Mouse (Mus musculus) cerebellum, adult 9-11 months (tissue): ENCODE data around the gene Fam117a.
A peak's percentile ranks its signal among the peaks of the same experiment; 100 is the strongest.

Experiments
- DNase-seq: peaks from one replicate; pipeline ENCODE4 v3.0.0; 2022

Fam117a gene

DNA sequence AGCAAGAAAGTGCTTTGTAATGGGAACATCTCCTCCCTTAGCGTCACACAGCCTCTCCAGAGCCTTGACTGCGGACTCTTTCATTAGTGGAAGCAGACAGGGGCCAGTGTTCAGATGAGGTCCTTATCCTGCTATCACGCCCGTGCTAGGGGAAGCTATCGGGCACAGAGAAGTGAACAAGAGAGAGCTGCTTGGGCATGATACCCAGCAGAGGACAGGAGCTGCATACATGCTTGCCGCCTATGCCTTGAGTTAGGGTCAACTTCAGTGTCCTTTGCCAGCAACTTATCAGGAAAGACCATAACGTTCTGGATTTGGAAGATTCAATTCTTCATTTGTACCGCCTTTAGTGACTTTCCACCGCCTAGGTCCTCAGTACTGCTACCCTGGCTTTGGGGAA lies 3.0 kb upstream of the Fam117a start:
- no peak for DNase-seq

DNA sequence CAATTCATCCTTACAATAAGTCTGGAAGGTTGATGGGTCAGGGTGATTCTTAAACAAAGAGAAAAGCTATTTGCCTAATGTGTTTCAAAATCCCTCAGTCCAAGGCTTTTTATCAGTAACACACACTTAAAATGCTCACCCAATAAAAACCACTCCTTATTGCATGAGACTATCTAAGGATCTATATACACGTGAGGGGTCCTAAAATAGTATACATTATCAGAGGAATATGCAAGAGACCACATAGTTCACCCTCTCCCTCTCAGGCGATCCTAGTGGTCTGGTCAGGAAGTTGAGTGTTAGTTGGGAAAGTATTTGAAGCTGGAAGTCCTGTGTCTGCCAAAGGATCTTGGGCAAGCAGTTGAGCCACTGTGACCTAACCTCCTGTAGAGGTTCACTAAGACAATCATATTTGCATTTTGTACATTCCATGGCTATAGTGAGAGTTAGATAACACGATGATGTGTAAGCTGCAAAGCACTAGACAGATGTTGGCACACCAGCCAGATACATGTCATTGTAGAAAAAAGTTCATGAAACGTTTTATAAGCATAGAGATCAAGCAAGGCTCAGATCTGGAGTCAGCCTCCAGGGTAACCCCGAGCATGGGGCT lies 2.3 kb upstream of the Fam117a start:
- DNase-seq: no peak

DNA sequence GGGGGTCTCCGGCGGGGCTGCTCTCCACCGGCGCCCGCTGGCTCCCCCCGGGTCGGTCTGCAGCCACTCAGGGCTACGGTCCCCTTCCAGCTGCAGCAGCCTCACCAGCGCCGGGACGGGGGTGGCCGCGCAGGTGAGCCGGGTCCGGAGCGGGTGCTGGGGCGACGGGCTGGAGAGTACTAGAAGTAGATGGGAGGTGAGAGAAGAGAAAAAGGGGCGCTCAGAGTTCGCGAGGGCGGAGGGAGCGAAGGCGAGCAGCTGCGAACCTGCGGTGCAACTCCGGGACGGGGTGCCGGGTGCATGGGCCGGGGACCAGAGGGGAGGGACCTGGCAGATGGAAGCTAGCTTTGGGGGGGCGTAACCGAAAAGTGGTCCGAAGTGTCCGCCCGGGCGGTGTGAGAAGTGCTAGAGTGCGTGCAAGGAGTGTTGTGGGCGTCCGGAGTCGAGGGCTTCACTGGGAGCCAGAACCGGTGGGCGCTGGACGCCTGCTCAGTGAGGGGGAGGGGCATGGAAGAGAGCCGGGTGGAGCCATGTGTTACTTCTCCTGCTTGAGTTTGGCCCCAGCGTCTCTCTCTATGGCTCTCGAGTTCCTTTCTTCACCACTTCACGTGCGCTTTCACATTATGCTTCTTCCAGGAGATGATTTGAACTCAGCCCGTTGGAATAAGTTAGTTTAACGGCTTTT lies 453 bp downstream of the Fam117a start:
- no peak for DNase-seq

DNA sequence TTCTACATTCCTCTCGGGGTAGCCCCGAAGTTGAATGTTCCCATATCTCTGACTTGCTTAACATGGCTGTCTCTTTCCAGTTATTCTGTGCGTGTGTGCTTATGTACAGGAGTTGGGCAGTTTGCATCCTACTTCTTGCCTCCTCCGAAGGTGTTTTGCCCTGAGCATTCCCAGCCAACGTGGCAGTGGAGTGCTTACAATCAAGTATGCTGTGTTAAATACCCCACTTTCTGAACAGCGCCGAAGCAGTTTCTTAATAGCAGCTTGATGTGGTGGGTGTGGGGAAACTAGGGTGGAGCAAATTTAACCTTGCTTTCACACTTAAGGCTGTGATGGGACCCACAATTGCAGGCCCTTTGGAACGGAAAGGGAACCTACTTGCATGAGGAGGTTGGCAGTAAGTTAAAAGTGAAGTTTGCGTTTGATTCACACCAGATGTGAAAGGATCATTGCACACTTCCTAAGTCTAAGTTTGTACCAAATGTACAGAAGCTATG lies 1.1 kb downstream of the Fam117a start:
- no peak for DNase-seq

DNA sequence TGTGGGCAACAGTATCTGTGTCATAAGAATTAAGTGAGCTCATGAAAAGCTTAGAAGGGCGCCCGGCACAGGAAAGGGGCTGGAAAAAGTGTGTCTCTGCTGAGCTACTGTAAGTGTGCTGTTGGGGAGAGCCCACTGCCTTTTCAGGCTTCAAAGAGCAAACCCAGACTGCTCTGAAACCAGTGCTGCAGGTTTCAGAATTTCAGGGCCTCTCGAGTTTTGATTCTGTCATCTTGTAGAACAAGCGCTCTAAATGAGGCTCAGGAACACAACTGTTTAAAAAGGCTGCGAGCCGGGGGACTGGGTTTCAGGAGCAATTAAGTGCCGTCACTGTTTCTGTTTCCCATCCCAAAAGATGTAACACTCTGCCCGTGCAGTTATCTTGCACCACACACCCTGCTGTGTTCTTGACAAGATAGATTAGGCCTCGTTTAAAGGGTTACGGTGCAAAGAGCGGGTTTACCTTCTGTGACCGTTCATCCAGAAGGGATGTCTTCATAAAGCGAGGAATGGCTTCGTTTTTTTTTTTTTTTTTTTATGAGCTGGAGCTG lies 2.7 kb downstream of the Fam117a start:
- no peak for DNase-seq

DNA sequence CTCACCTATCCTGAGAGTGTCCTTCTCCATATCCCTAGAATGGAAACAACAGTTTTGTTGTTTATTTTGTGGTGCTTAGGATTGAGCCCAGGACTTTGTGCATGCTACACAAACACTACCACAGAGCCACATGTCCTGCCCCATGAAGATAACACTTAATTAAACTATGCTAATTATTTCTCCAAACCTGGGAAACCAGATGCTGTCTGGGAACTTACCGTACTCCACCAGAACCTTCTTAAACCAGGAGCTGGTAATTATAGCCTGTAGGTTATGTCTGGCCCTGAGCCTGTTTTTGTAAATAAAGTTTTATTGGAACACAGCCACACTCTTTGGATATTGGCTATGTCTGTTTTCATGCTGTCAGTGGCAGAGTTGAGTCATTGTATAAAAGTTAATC lies 3.4 kb downstream of the Fam117a start:
- DNase-seq: no peak

DNA sequence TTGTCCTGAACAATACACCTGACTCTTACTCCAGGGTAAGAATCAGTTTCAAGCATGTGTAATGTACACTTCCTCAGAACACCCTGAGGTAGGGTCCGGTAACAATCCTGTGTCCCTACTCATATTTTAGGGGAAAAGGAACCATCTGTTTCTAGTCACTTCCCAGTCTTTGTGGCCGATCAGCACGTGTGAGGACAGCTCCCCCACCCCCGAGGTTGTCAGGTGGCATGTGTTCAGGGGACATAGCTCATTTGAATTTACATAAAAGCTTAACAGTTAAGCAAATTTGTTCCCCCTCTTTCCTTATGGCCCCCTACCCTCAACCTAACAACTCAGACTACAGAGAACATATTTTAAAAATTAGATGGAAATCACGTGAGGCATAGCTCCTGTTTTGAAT lies 3.8 kb downstream of the Fam117a start:
- DNase-seq: no peak

DNA sequence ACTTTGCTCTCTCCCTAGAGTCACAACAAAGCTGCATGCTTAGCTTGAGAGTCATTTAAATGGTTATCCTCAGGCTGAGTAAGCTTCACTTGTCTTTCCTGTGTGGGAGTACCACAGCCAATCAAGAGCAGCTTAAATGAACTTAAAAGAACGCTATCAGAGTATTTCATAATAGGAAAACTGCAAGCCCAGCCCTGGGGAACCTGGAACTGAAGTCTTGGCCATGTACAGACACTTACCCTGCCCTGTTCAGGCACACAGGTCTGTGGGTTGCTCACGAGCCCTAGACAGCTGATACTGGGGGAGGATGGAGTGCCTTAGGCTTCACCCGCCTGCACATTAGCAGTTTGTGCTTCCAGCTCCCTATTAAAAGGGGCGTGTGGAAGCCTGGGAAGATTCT lies 6.4 kb downstream of the Fam117a start:
- DNase-seq: no peak

DNA sequence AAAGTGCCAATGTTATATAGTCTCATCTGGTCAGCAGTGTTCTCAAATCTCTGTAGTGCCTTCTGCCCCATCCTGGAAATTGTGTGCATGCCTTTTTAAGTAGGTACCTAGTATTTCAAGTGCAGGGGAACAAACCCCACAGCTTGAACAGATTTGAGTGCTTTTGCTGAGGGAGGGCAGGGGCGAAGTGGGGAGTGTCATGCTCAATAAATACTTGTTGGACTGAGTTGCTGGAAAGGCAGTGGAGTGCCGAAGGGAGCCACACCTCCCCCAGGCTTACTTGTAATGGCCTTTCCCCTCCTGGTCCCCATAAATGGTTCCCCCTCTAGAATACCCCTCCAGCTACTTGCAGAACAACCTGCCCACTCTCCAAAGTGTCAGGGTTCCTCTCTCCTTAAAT lies 7.4 kb downstream of the Fam117a start:
- DNase-seq: no peak

DNA sequence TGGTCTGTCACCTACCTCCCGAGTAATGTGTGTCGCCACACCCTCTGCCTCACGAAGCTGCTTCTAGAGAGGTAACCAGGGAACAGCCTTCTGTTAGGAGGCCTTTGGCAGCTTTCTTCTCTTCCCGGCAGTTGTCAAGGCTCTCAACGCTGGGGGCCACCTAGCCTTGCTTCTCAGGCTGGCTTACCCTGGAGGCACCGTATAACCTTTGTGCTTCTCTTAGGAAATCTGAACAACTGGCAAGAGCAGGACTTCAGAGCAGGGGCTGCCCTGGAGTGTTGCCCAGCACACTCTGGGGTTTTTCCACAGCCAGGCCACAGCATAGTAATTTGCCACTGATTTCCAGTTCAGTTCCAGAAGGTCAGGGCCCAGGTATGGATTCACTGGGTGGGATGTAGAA lies 13.5 kb downstream of the Fam117a start:
- no peak for DNase-seq

DNA sequence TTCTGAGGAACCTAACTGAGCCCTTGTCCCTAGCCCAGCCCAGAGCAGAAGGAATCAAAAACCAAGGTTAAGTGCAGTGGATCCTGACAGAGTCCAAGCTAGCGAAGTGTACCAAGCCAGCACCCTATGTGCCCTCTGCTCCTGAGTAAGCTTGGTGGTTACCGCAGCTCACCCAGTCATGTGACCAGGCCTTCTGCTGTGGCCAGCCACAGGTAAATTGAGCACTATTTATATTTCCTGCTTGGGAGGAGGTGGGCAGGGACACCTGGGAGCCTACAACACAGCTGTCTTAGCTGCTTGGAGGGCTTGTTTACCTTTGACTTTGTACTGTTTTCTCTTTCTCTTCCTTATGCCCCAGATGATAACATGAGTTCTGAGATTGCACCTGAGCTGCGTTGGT lies 14.1 kb downstream of the Fam117a start:
- DNase-seq: no peak

DNA sequence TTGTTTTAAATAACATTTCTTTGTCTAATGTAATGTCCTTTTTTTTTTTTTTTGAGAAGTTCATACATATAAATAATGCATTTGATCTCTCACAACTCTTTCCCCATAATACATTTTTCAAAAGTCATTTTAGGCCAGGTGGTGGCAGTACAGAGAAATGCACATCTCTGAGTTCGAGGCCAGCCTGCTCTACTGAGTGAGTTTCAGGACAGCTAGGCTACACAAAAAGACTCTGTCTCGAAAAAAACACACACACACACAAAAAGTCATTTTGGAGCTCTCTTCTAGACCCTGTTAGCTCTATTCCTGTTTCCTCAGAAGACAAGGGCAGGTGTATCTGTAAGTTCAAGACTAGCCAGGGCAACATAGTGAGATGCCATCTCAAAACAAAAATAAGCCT lies 15.9 kb downstream of the Fam117a start:
- DNase-seq: no peak

DNA sequence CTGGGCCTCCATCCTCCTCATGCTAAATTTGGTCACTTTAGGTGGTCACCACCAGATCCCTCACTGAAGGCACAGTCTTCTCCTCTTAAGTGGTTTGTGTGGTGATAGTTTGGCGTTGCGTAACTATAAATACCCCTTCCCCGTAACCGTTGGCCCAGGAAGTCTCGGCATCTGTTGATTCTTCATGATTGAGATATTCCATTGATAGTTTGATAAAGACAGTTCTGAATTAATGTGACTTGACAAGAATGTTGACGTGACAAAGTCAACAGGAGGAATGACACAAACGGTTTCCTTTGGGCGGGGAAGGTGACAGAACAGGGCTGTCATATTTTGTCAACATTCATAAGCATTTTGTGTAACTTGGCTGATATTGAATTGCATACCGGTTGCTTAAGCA lies 16.4 kb downstream of the Fam117a start:
- DNase-seq: no peak

DNA sequence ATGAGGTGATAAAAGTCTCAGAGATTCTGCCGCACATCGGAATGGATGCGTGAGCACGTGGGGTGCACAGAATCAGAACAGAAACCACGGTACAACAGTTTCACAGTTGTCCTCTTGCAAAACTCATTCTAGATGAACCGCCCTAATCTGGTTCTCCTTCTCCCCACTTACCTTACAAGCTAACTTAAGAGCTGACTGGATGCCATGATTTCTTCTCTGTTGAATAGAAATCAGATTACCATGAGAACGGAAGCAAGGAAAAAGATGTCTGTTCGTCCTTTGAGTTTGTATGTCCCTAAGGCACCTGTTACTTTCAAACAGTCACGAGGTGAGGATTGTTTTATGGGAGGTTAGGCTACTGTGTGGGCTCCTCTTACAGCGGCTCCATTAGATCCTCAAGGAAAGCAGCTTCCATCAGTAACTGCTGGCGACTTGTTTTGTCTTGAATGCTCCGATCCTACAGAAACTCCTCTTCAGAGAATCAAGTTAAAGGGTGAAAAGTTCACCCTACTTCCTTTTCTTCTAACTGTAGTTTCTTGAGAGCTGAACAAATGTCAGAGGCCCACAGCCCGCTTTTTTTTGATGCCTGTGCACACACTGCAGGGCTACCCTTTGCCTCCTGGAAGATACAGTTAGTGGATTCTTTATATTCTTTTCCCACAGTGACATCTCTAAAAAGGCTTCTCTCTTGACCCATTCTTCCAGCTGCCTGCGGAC lies 17.6 kb downstream of the Fam117a start:
- no peak for DNase-seq

DNA sequence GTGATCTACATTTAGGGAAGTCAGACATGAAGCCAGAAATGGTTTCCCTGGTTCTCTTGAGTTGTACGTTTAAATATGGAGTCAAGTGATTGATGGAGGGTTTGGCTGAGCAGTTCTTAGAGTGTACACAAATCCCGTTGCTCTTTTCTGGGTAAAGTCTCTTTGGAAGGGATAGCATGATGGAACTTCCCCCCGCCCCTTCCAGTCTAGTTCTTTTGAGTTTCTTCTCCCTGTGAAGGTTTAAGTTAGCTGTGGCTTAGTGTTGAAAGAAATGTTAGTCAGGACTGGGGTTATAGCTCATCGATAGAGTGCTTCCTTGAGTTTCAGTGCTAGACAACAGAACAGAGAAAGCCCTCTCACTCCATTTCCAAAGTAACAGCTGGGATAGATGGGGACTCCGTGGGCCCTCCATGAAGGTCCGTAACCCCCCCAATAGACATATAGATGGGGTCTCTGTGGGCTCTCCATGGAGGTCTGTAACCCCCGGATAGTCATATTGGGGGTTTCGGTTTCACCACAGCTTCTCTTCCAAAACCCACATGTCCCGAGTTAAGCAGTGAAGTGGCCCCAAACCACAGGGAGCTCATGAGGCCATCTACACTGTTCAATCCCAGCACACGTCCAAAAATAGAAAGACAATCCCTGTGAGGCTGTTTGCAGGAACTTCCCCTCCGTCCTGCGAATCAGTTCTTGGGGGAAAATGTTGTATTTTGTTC lies 18.3 kb downstream of the Fam117a start:
- no peak for DNase-seq

DNA sequence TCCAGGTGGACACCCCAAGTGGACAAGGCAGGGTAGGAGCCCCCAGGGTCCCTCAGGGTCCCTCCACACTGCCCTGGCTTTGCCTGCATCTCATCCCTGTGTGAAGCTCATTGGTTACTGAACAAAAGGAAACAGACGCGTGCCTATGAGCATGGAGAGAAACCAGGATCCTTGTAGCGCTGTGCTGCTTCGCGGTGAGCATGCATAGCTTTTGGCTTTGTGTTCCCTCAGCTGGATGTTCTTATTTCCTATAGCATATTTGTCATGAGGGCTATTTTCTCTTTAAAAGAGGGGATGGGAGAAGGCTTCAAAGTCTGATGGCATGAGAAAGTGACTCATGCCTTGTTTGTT lies 18.8 kb downstream of the Fam117a start:
- DNase-seq: no peak

DNA sequence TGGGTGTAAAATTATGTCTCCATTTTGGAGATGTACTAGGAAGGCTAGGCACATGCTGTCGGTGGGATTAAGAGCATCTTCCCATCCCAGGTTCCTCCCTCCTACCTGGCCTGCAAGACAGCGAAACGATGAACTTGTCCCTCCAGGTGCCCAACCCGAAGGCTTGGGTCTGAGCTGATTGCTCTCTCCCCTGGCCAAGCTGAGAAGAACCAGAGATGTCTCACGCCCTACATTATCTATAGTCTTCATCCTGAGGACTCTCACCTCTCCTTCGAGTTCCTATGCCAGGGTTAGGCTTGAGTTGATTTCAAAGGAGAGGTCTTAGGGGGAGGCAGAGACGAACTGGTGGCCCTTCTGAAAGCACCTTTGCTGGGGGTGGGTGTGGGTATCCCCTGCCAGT lies 19.2 kb downstream of the Fam117a start:
- DNase-seq: no peak

DNA sequence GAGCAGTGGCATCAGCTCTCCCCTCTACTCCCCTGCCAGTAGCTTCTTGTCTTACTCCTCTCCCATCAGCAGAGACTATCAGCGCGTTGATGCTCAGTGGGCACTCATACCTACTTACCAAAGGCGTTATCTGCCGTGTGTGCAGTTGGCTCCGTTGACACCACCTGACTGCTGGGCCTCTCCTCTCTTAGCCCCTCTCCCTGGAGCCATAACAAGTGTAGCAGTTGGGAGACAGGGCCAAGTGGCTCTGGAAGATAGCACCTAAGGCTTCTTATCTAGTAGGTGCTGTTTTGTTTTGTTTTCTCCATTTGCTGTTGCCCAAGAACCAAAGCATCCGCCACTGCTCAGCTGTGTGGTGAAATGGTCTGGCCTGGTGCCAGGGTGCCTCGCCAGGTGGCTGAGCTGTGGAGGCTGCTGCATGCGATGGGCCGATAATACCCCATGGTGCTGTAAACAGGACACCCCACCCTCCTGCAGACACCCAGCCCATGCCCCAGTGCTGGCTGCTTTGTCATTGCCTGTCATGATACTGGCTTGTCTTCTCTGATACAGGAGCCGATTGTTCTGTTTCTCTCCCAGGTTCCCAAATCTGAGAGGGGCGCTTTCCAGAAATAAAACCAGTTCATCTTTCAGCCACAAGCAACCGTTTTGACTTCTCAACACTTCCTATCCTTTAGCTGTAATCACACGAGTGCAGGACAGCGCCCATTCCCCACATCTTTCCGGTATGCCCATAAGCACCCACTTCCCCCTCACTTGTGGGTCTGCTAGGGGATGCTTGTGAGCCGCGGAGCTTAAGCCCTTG lies 19.9 kb downstream of the Fam117a start:
- no peak for DNase-seq

DNA sequence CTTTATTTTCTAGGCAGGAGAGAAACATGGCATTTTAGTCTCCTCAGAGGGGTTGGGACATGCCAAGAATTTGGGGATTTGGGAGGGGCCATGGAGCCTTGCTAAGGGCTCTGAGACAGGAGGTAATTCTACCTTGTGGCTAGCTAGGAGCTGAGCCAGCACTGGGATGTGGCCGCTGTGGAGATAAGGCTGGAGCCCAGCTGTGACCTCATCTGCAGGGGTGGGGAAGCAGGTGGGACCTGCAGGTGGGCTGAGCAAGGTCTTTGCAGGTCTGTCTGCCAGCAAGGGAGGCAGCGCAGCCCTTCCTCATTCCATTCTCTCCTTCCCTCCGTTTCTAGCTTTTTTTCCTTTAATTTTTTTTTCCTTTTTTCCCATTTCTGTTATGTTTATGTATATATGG lies 21.4 kb downstream of the Fam117a start:
- DNase-seq: no peak

DNA sequence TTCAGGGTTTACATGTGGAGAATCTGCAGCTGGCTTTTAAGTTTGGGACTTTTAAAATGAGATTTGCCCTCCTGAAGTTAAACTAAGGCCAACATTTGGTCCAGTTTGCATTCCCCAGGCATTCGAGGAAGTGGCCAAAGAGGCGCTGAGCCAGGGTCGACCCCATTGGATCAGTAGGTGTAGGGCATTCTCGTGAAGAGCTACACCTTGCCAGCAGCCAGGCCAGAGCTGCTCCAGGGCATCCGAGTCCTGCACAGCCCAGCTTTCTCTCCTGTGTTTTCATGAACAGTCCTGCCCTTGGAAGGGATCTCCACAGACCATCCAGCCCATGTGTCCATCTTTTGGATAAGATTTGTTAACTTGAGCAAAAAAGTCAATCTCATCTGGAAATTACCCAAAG lies 27.6 kb downstream of the Fam117a start:
- no peak for DNase-seq

DNA sequence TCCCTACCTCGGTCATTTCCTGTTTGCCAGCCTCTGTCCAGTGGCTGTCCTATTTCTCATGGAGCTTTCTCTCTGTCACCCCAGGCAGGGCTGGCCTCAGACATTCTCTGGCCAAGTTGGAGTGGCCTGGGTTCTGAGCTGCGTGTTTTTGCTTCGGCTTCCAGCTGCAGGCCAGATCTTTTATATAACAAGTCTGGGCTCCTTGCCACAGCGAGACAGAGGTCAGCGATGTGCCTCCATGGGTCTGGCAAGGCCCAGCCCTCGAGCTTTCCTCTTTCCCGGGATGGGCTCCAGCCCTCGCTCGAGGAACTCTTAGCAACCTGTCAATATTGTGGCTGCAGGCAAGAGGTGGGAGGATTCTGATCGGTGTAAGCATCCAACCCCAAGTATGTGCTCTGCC lies 28.8 kb downstream of the Fam117a start:
- DNase-seq: peak; percentile 41

DNA sequence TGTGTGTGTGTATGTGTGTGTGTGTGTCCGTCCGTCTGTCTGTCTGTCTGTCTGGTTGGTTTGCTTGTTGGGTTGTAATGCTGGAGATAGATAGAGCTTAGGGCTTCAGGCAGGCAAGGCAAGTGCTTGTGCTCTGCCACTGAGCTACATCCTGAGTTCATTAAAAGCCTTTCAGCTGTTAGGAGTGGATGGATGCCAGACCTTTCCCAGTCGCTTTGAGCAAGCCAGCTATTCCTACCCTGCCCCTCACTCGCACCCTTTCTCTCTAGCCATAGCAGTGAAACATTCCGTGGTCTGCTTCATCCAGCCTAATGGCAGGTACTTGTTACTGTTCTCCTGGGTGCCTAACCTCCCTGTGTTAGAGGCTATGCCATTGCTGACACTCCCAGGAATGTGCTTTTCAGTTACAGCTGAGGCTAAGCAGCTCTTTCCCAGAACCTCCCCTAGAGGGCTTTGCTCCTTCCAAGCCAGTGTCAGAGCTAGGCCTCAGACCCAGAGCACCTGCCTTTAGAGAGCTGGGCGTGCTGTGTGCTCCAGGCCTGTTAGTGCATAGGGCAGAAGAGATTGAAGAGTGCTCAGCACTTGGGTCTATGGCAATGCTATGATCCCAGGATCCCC lies 29.6 kb downstream of the Fam117a start:
- no peak for DNase-seq
